Mouse (Mus musculus): ENCODE data around the gene Phf21a. TPM values are rescaled to one million over a fixed set of nuclear protein-coding genes. Genes with fewer than 3 reads are reported as not detected.

Gene Phf21a
- polyA plus RNA-seq, 1 experiment from 2014 or later: 35.8 TPM

GRCm38 (mm10) chr2:92314031-92314430 lies 221.1 kb downstream of the Phf21a start:
- Histone ChIP-seq H3K36me3 (ENCODE audit: control insufficient read depth, insufficient read depth, low read length) (no peaks in the 10 kb centered on the region; the same call in 1 of the 2 replicates), H3K27ac (ENCODE audit: low read length) (no peak overlapping the region), H3K9me3 (ENCODE audit: control insufficient read depth, low read depth, low read length) (no peaks in the 10 kb centered on the region), H3K27me3 (ENCODE audit: control insufficient read depth, insufficient read depth, low read length) (no peaks in the 10 kb centered on the region), H3K4me3 (ENCODE audit: low read depth, low read length) (no peak overlapping the region), H3K4me2 (replicated peaks; ENCODE audit: low read depth, low read length) (no peak overlapping the region), H3K4me1 (ENCODE audit: control insufficient read depth, insufficient read depth, low read length) (no peaks in the 10 kb centered on the region), H3K9ac (replicated peaks; ENCODE audit: low read depth, low read length) (no peak overlapping the region)
- ATAC-seq (ENCODE audit: insufficient number of reproducible peaks, insufficient read depth, low FRiP score, low read depth): no peak
- WGBS: 86% methylated on average over 1 of the region's 1 CpGs

GRCm38 (mm10) chr2:92316652-92317051 lies 223.7 kb downstream of the Phf21a start:
- H3K4me1 ChIP-seq (ENCODE audit: control insufficient read depth, insufficient read depth, low read length): no peaks in the 10 kb centered on the region
- H3K27me3 ChIP-seq (ENCODE audit: control insufficient read depth, insufficient read depth, low read length): no peaks in the 10 kb centered on the region
- H3K36me3 ChIP-seq (ENCODE audit: control insufficient read depth, insufficient read depth, low read length): peaks cover 2% of the 10 kb centered on the region
- H3K9me3 ChIP-seq (ENCODE audit: control insufficient read depth, low read depth, low read length): no peaks in the 10 kb centered on the region
- WGBS: 70% methylated on average over 3 of the region's 3 CpGs
- no peak overlapping the region for H3K27ac ChIP-seq (ENCODE audit: low read length)
- H3K4me3 ChIP-seq (ENCODE audit: low read depth, low read length): no peak overlapping the region
- H3K9ac ChIP-seq (replicated peaks; ENCODE audit: low read depth, low read length): no peak overlapping the region
- ATAC-seq (ENCODE audit: insufficient number of reproducible peaks, insufficient read depth, low FRiP score, low read depth): no peak
- no peak overlapping the region for H3K4me2 ChIP-seq (replicated peaks; ENCODE audit: low read depth, low read length)

- WGBS: 89% methylated on average over 5 of the region's 5 CpGs
- Histone ChIP-seq H3K9me3 (ENCODE audit: control insufficient read depth, low read depth, low read length) (no peaks in the 10 kb centered on the region), H3K27ac (ENCODE audit: low read length) (no peak overlapping the region), H3K4me2 (replicated peaks; ENCODE audit: low read depth, low read length) (no peak overlapping the region), H3K9ac (replicated peaks; ENCODE audit: low read depth, low read length) (no peak overlapping the region), H3K27me3 (ENCODE audit: control insufficient read depth, insufficient read depth, low read length) (no peaks in the 10 kb centered on the region), H3K36me3 (ENCODE audit: control insufficient read depth, insufficient read depth, low read length) (peaks cover 8% of the 10 kb centered on the region), H3K4me3 (ENCODE audit: low read depth, low read length) (no peak overlapping the region), H3K4me1 (ENCODE audit: control insufficient read depth, insufficient read depth, low read length) (no peaks in the 10 kb centered on the region)
- no peak for ATAC-seq (ENCODE audit: insufficient number of reproducible peaks, insufficient read depth, low FRiP score, low read depth)
These were observed 224.3 kb downstream of the Phf21a start for GRCm38 (mm10) chr2:92317228-92317627.

- Histone ChIP-seq H3K4me1 (ENCODE audit: control insufficient read depth, insufficient read depth, low read length) (no peaks in the 10 kb centered on the region), H3K27me3 (ENCODE audit: control insufficient read depth, insufficient read depth, low read length) (no peaks in the 10 kb centered on the region), H3K9me3 (ENCODE audit: control insufficient read depth, low read depth, low read length) (no peaks in the 10 kb centered on the region), H3K36me3 (ENCODE audit: control insufficient read depth, insufficient read depth, low read length) (peaks cover 27% of the 10 kb centered on the region), H3K9ac (replicated peaks; ENCODE audit: low read depth, low read length) (no peak overlapping the region), H3K4me3 (ENCODE audit: low read depth, low read length) (no peak overlapping the region), H3K4me2 (replicated peaks; ENCODE audit: low read depth, low read length) (no peak overlapping the region), H3K27ac (ENCODE audit: low read length) (no peak overlapping the region)
- 89% methylated on average over 2 of the region's 2 CpGs for WGBS
- ATAC-seq (ENCODE audit: insufficient number of reproducible peaks, insufficient read depth, low FRiP score, low read depth): no peak
These were observed 229.8 kb downstream of the Phf21a start for GRCm38 (mm10) chr2:92322669-92323068.

GRCm38 (mm10) chr2:92325676-92326075 lies 232.8 kb downstream of the Phf21a start:
- no peak overlapping the region for H3K9ac ChIP-seq (replicated peaks; ENCODE audit: low read depth, low read length)
- no peaks in the 10 kb centered on the region for H3K4me1 ChIP-seq (ENCODE audit: control insufficient read depth, insufficient read depth, low read length)
- H3K36me3 ChIP-seq (ENCODE audit: control insufficient read depth, insufficient read depth, low read length): peaks cover 45% of the 10 kb centered on the region
- WGBS: 81% methylated on average over 7 of the region's 7 CpGs
- H3K9me3 ChIP-seq (ENCODE audit: control insufficient read depth, low read depth, low read length): no peaks in the 10 kb centered on the region
- no peak overlapping the region for H3K4me2 ChIP-seq (replicated peaks; ENCODE audit: low read depth, low read length)
- no peak overlapping the region for H3K27ac ChIP-seq (ENCODE audit: low read length)
- no peaks in the 10 kb centered on the region for H3K27me3 ChIP-seq (ENCODE audit: control insufficient read depth, insufficient read depth, low read length)
- ATAC-seq (ENCODE audit: insufficient number of reproducible peaks, insufficient read depth, low FRiP score, low read depth): no peak
- no peak overlapping the region for H3K4me3 ChIP-seq (ENCODE audit: low read depth, low read length)

- no peak overlapping the region for H3K4me2 ChIP-seq (replicated peaks; ENCODE audit: low read depth, low read length)
- H3K27ac ChIP-seq (ENCODE audit: low read length): no peak overlapping the region
- ATAC-seq (ENCODE audit: insufficient number of reproducible peaks, insufficient read depth, low FRiP score, low read depth): no peak
- H3K4me3 ChIP-seq (ENCODE audit: low read depth, low read length): no peak overlapping the region
- no peaks in the 10 kb centered on the region for H3K4me1 ChIP-seq (ENCODE audit: control insufficient read depth, insufficient read depth, low read length)
- H3K36me3 ChIP-seq (ENCODE audit: control insufficient read depth, insufficient read depth, low read length): peaks cover 47% of the 10 kb centered on the region
- no peaks in the 10 kb centered on the region for H3K9me3 ChIP-seq (ENCODE audit: control insufficient read depth, low read depth, low read length)
- H3K27me3 ChIP-seq (ENCODE audit: control insufficient read depth, insufficient read depth, low read length): no peaks in the 10 kb centered on the region
- WGBS: 73% methylated on average over 1 of the region's 1 CpGs
- no peak overlapping the region for H3K9ac ChIP-seq (replicated peaks; ENCODE audit: low read depth, low read length)
These were observed 233.3 kb downstream of the Phf21a start for GRCm38 (mm10) chr2:92326221-92326620.

GRCm38 (mm10) chr2:92327601-92328000 lies 234.7 kb downstream of the Phf21a start:
- no peak overlapping the region for H3K9ac ChIP-seq (replicated peaks; ENCODE audit: low read depth, low read length)
- H3K4me2 ChIP-seq (replicated peaks; ENCODE audit: low read depth, low read length): no peak overlapping the region
- no peak overlapping the region for H3K27ac ChIP-seq (ENCODE audit: low read length)
- no peaks in the 10 kb centered on the region for H3K4me1 ChIP-seq (ENCODE audit: control insufficient read depth, insufficient read depth, low read length)
- WGBS: 92% methylated on average over 4 of the region's 4 CpGs
- no peak for ATAC-seq (ENCODE audit: insufficient number of reproducible peaks, insufficient read depth, low FRiP score, low read depth)
- H3K36me3 ChIP-seq (ENCODE audit: control insufficient read depth, insufficient read depth, low read length): peaks cover 49% of the 10 kb centered on the region
- no peaks in the 10 kb centered on the region for H3K9me3 ChIP-seq (ENCODE audit: control insufficient read depth, low read depth, low read length)
- H3K27me3 ChIP-seq (ENCODE audit: control insufficient read depth, insufficient read depth, low read length): no peaks in the 10 kb centered on the region
- H3K4me3 ChIP-seq (ENCODE audit: low read depth, low read length): no peak overlapping the region

GRCm38 (mm10) chr2:92328206-92328605 lies 235.3 kb downstream of the Phf21a start:
- H3K4me2 ChIP-seq (replicated peaks; ENCODE audit: low read depth, low read length): no peak overlapping the region
- no peaks in the 10 kb centered on the region for H3K4me1 ChIP-seq (ENCODE audit: control insufficient read depth, insufficient read depth, low read length)
- H3K27ac ChIP-seq (ENCODE audit: low read length): no peak overlapping the region
- no peak for ATAC-seq (ENCODE audit: insufficient number of reproducible peaks, insufficient read depth, low FRiP score, low read depth)
- H3K36me3 ChIP-seq (ENCODE audit: control insufficient read depth, insufficient read depth, low read length): peaks cover 52% of the 10 kb centered on the region
- no peak overlapping the region for H3K9ac ChIP-seq (replicated peaks; ENCODE audit: low read depth, low read length)
- 91% methylated on average over 8 of the region's 8 CpGs for WGBS
- H3K27me3 ChIP-seq (ENCODE audit: control insufficient read depth, insufficient read depth, low read length): no peaks in the 10 kb centered on the region
- no peaks in the 10 kb centered on the region for H3K9me3 ChIP-seq (ENCODE audit: control insufficient read depth, low read depth, low read length)
- H3K4me3 ChIP-seq (ENCODE audit: low read depth, low read length): no peak overlapping the region

GRCm38 (mm10) chr2:92330840-92331239 lies 237.9 kb downstream of the Phf21a start:
- no peaks in the 10 kb centered on the region for H3K9me3 ChIP-seq (ENCODE audit: control insufficient read depth, low read depth, low read length)
- no peak overlapping the region for H3K9ac ChIP-seq (replicated peaks; ENCODE audit: low read depth, low read length)
- 63% methylated on average over 2 of the region's 2 CpGs for WGBS
- H3K27me3 ChIP-seq (ENCODE audit: control insufficient read depth, insufficient read depth, low read length): no peaks in the 10 kb centered on the region
- H3K4me2 ChIP-seq (replicated peaks; ENCODE audit: low read depth, low read length): no peak overlapping the region
- H3K4me1 ChIP-seq (ENCODE audit: control insufficient read depth, insufficient read depth, low read length): no peaks in the 10 kb centered on the region
- no peak overlapping the region for H3K4me3 ChIP-seq (ENCODE audit: low read depth, low read length)
- H3K36me3 ChIP-seq (ENCODE audit: control insufficient read depth, insufficient read depth, low read length): peaks cover 51% of the 10 kb centered on the region
- ATAC-seq (ENCODE audit: insufficient number of reproducible peaks, insufficient read depth, low FRiP score, low read depth): no peak
- H3K27ac ChIP-seq (ENCODE audit: low read length): no peak overlapping the region

Measured in stomach, embryonic 14.5 days (tissue).